Mouse (Mus musculus) left cerebral cortex, adult 2 months (tissue): ENCODE data around the gene Pde10a. TPM values are rescaled to one million over a fixed set of nuclear protein-coding genes. Genes with fewer than 3 reads are reported as not detected.

Source experiments
- DNase-seq, 2 experiments: peaks; one replicate each; pipeline ENCODE4 v3.0.0; 2021 to 2022; ENCODE audit warnings: low spot score in 2 of 2, mixed read lengths in 1 of 2; ENCODE audit errors: extremely low spot score in 1 of 2
- H3K27ac ChIP-seq: fragments of 200-600 bp; 2 replicates; pipeline ENCODE4 v1.8.1; 2022
- H3K4me3 ChIP-seq: fragments of 200-600 bp; 2 replicates; pipeline ENCODE4 v1.8.1; 2022
- CTCF ChIP-seq: fragments of 200-600 bp; IDR thresholded peaks from 2 replicates; pipeline ENCODE4 v1.8.1; 2022; ENCODE audit warnings: antibody characterized with exemption, mild to moderate bottlenecking, moderate library complexity
- intact Hi-C: fragments of 180-260 bp; cut with DNase I; formaldehyde crosslinking; loops from one replicate; pipeline ENCODE4 v1.15.1; 2025
- long read RNA-seq, 2 experiments: library from polyadenylated mRNA; stranded (forward); transcript quantifications; one replicate each; pipeline ENCODE4 v2.0.0; 2021; ENCODE audit warnings: borderline mapping rate in 2 of 2
- total RNA-seq, 2 experiments: library from RNA; stranded (reverse); gene quantifications; 2 replicates each; pipeline ENCODE4 v1.2.3; 2021

Pde10a gene
- 100 to 1,000 TPM in 1 of 2 experiments, 10 to 100 TPM in 1; 78.0 to 113 TPM for total RNA-seq
- long read RNA-seq, experiment 1, full-length matches to known transcripts: 16 of 48 reads
- long read RNA-seq, experiment 1, partial matches to known transcripts: 15 of 48 reads
- long read RNA-seq, experiment 1, other reads (novel, unspliced or antisense): 17 of 48 reads
- long read RNA-seq, experiment 2, full-length matches to known transcripts: 22 of 49 reads
- long read RNA-seq, experiment 2, partial matches to known transcripts: 9 of 49 reads
- long read RNA-seq, experiment 2, other reads (novel, unspliced or antisense): 18 of 49 reads

DNA sequence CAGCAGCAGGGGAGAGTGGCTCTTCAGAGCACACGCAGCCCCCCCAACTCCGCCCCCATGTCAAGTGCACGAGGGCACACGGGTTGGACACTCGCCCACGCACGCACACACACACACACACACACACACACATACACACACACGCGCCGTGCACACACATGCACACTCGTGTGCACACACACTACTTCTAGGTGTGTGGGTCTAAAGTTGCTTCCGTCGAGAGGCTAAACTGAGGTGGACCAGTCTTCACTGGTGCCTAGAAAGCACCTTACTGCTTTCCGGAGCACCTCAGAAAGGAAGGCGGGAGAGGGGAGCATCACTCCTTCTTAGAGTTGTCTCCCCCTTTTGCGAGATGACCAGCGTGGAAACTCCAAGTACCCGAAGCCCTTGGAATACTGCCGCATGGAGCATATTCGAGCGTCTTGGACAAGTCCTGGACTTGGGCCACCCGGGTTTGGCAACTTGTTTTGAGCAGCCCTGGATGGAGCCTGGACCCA is at the start of gene Pde10a:
TSS of gene Pde10a (plus strand) at position 148 of the 497 bp plus-strand sequence.
- peak within 1 kb of the TSS; percentile 94 for H3K27ac ChIP-seq
- peak; percentile 38 to 47 for DNase-seq
- peak within 1 kb of the TSS; percentile 67 for H3K4me3 ChIP-seq
- TF ChIP-seq CTCF: no peak
- intact Hi-C loops: loop anchor here (1.0 to 5.0 kb wide), 3 partner anchors 38 to 67 kb away; no protein-coding TSS in a partner anchor

DNA sequence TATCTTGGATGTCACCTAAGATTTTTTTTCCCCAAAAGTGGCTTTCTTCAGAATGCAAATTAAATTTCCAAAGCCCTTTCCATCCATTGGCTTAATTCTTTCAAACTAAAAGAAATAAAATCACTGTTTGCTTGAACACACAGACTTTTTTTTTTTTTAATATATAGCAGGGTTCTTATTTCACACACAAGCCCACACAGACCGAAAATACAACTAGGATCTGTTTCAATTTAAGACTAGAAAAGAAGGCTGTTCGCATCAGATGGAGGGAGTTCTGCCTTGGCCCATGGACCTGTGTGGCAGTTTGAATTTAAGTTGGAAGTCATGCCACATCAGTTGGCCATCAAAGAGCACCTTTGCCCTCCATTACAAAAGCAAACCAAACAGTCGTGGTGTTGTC is 46.6 kb upstream of the Pde10a start:
- Histone ChIP-seq H3K27ac (peak overlapping the region; percentile 76), H3K4me3 (no peak overlapping the region)
- TF ChIP-seq CTCF: no peak
- no peak for DNase-seq
- intact Hi-C loops: no loop called here

DNA sequence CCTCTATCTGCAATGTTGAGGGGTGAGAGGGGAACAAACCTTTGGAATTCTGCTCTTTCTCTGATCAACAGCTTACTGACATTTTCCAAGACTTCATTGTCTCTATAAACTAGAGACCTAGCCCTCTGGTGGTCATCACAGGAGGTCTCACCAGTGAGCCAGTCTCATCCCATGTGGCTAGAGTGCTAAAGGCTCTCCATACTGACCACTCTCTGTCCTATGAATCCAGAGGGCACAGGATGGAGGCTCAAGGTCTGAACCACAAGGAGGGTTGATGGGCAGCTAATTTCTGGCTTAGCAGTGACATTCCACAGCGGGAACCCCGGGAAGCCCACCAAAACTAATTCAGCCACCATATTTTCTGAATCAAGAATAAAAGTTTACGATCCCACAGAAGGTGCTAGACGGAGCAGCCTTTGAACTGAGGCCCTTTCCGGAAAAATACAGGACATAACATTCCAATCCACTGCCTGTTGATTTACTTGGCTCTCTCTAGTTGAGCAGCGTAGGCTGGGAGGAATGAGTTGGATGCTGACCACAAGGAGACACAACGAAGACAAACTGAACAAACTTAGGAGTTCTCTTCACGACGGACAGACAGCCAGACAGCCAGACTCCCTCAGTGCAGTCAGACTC is 45.6 kb upstream of the Pde10a start:
- intact Hi-C loops: no loop called here
- Histone ChIP-seq H3K4me3 (no peak overlapping the region), H3K27ac (no peak overlapping the region)
- TF ChIP-seq CTCF: no peak; the same call in 1 of the 2 replicates
- DNase-seq: no peak

DNA sequence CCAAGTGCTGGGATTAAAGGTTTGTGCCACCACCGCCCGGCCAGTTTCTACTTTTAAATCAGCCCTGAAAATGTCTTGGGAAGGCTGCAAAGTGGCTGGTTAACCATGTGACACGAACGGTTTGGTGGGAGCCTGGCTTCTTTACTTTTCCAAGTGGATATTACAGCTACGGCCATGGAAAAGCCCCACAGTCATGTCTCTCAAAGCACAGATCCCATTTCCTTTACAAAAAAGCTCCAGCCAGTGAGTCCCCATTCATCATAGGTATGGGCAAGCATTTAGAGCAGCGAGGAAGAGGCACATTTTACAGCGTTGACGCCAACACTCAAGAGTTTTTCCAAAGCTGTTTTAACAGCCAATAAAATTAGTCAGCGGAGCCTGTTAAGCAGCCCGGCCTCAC is 43.4 kb upstream of the Pde10a start:
- Histone ChIP-seq H3K27ac (no peak overlapping the region), H3K4me3 (no peak overlapping the region)
- no peak for TF ChIP-seq CTCF
- DNase-seq: no peak
- intact Hi-C loops: no loop called here

DNA sequence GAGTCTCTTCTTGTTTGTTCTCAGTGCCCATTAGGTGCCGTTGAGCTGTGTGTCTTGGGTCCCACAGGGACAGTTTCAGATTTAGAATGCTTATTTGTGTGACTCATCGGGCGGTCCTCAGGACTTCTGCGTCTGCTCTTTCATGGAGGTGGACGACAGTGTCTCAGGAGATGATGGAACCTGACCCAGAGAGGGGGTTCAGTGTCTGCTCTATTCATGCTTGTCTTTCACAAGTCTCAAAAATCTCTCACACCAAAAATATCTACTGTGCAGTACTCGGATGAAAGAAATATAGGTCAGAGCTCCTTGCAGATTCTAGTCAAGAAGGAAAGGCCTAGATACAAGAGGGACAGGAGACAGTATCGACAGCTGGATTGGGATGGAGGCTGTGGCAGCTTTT is 42.3 kb upstream of the Pde10a start:
- H3K27ac ChIP-seq: peak overlapping the region; percentile 40; the same call in 1 of the 2 replicates
- DNase-seq: no peak
- H3K4me3 ChIP-seq: no peak overlapping the region
- intact Hi-C loops: no loop called here
- TF ChIP-seq CTCF: no peak

DNA sequence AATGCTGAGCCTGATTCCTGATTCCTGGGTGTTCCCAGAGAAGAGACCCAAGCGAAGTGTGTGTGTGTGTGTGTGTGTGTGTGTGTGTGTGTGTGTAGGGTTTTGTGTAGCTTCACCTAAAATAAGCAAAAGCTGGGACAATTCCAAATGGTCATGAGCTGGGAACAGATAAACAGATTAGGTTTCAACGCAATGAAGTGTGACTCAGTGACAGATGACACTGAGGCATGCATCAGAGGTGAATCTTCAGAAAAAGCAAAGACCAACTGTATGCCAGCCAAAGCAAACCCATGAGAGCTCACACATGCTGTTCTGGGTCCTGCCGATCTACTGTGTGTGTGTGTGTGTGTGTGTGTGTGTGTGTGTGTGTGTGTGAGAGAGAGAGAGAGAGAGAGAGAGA is 40.9 kb upstream of the Pde10a start:
- intact Hi-C loops: no loop called here
- no peak overlapping the region for H3K27ac ChIP-seq
- no peak for TF ChIP-seq CTCF
- H3K4me3 ChIP-seq: no peak overlapping the region
- no peak for DNase-seq

DNA sequence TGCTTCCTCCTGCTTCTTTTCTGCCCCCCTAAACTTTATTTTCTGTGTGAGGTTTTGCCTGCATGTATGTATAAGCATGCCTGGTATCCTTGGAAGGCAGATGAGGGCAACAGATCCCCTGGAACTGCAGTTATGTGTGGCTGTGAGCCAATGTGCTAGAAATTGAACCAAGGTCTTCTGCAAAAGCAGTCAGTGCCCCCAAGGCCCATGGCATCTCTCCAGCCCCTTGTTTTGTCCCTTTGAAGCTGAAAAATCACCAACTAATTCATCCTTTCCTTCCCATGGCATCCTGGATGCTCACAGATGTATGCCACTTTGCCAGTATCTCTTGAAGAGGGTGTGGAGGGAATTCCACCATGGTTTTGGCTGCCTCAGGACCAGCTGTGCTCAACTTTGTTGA is 40.0 kb upstream of the Pde10a start:
- no peak for DNase-seq
- intact Hi-C loops: no loop called here
- TF ChIP-seq CTCF: no peak
- no peak overlapping the region for H3K27ac ChIP-seq
- H3K4me3 ChIP-seq: no peak overlapping the region

DNA sequence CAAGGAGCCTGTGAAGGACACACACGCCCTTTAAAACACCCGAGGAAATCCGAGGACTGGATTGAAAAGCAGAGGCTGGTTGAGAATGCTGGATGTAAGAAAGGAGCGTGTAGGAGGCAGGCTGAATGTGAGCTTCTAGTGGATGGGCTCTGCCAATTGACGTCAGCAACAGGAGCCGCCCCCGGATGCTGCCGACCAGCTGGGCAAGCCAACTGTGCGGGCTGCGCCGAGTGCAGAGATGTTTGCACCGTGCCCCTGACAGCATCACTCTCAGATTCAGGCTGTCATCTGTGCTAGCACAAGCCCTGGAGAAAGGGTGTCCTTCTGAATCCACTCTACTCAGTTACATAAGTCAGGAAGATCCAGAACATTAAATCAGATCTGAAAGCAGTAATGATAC is 37.3 kb upstream of the Pde10a start:
- H3K27ac ChIP-seq: peak overlapping the region; percentile 96
- no peak overlapping the region for H3K4me3 ChIP-seq
- DNase-seq: peak; percentile 88 to 96
- intact Hi-C loops: loop anchor here (1.0 kb wide), 2 partner anchors 20 to 37 kb away; partner anchors contain the start of gene Pde10a
- no peak for TF ChIP-seq CTCF

DNA sequence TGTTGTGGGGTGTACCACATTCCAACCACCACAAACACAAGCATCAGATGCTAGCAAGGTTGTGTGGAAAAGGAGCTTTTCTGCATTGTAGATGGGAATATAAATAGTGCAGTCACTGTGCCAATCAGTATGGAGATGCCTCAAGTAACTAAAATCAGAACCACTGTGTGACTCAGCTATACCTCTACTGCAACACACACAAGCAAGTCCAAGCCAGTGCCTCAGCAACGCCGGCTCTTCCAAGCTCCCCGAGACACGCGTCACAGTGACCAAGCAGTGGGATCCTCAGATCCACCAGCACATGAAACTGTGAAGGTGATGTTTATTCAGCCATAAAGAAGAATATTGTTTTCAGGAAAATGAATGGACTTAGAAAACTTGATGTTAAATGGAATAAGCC is 34.2 kb upstream of the Pde10a start:
- Histone ChIP-seq H3K27ac (peak overlapping the region; percentile 54; the same call in 1 of the 2 replicates), H3K4me3 (no peak overlapping the region)
- peak in 1 of 2 experiments; percentile 28 for DNase-seq
- intact Hi-C loops: no loop called here
- TF ChIP-seq CTCF: no peak

DNA sequence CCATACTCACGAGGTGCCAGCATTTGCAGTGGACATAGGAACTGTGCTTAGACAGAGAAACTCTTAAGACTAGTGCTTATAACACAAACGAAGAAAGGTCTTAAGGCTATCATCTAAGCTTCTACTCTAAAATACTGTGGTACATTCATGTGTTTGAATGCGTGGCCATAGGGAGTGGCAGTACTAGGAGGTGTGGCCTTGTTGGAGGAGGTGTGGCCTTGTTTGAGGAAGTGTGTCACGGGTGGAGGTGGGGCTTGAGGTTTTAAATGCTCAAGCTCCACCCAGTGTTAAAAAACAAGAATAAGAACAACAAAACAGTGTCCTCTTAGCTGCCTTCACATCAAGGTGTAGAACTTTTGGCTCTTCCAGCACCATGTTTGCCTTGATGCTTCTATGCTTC is 31.7 kb upstream of the Pde10a start:
- no peak for TF ChIP-seq CTCF
- no peak for DNase-seq
- intact Hi-C loops: no loop called here
- Histone ChIP-seq H3K4me3 (no peak overlapping the region), H3K27ac (no peak overlapping the region)

DNA sequence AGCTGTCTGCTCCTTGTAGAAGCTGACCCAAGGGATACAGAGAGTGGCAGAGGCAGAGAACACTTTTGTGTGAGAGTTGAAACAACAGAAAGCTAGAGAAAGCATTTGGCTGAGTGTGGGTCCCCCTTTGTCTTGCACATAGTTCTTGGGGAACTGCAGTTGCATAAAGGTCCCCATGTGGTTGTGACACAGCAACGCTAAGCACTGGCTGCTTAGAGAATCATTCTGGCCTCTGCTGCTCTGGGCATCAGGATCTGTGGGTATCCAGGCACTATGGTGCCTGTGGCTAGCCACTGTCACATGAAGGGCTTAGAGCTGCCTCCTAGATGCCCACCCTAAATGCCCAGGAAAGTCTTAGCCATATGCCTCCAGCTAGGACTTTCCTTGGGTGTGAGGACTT is 27.0 kb upstream of the Pde10a start:
- Histone ChIP-seq H3K27ac (no peak overlapping the region), H3K4me3 (no peak overlapping the region)
- DNase-seq: no peak
- intact Hi-C loops: no loop called here
- TF ChIP-seq CTCF: no peak

DNA sequence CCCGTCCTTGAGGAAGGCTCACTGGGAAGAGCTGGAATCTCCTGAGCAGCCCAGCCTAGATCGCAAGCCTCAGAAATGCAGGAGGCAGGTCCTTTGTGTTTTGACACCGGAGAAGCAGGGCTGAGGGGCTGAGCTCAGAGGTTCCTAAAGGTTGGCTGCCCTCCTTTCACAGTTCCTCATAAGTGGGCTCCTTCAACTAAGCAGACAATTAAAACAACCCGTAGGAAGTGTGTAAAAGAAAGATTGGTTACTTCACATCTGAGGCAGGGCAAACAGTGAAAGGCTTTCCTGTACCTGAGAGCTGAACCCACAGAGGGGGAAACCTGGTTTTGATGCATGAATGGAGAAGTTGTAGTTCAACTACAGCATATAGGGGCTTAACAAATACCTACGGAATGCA is 26.5 kb upstream of the Pde10a start:
- no peak for DNase-seq
- no peak overlapping the region for H3K4me3 ChIP-seq
- no peak for TF ChIP-seq CTCF
- intact Hi-C loops: no loop called here
- no peak overlapping the region for H3K27ac ChIP-seq
